Mouse (Mus musculus) gastrocnemius, postnatal 36 days (tissue): ENCODE measurements around the gene Elmsan1. TPM values are rescaled to one million over a fixed set of nuclear protein-coding genes. Genes with fewer than 3 reads are reported as not detected.
"Not testable (repeated sequence)": the region's sequence is repeated elsewhere in the genome, so short reads cannot be mapped to it uniquely, and the experiment has no call there.

Source experiments
- DNase-seq, 2 experiments: peaks; one replicate each; pipeline ENCODE4 v3.0.0; 2022
- intact Hi-C: fragments of 180-260 bp; cut with DNase I; formaldehyde crosslinking; loops from one replicate; pipeline ENCODE4 v1.15.1; 2025
- long read RNA-seq, 2 experiments: library from polyadenylated mRNA; stranded (forward); transcript quantifications; one replicate each; pipeline ENCODE4 v2.0.0; 2021
- total RNA-seq, 2 experiments: library from RNA; stranded (reverse); gene quantifications; 2 replicates each; pipeline ENCODE4 v1.2.3; 2021

The Elmsan1 gene
- 10 to 100 TPM in 1 of 2 experiments, 1 to 10 TPM in 1; 6.5 to 10.4 TPM for total RNA-seq
- long read RNA-seq, experiment 1, partial matches to known transcripts: 0 of 1 reads
- long read RNA-seq, experiment 1, other reads (novel, unspliced or antisense): 1 of 1 reads
- long read RNA-seq, experiment 2, partial matches to known transcripts: 1 of 6 reads
- long read RNA-seq, experiment 2, other reads (novel, unspliced or antisense): 5 of 6 reads

- intact Hi-C loops: loop anchor here (2.0 kb wide), 1 partner anchor 26 kb away; no protein-coding TSS in a partner anchor
- DNase-seq: peak; percentile 67 to 75
Measured at GRCm38 (mm10) chr12:84218289-84219120, at the start of gene Elmsan1. Elmsan1 (minus strand) TSS chr12:84218881.

- DNase-seq: no peak
- intact Hi-C loops: no loop called here
Measured at GRCm38 (mm10) chr12:84267264-84267663, 48.6 kb upstream of the Elmsan1 start.

GRCm38 (mm10) chr12:84260363-84260762, 41.7 kb upstream of the Elmsan1 start:
- intact Hi-C loops: no loop called here
- DNase-seq: no peak

DNA sequence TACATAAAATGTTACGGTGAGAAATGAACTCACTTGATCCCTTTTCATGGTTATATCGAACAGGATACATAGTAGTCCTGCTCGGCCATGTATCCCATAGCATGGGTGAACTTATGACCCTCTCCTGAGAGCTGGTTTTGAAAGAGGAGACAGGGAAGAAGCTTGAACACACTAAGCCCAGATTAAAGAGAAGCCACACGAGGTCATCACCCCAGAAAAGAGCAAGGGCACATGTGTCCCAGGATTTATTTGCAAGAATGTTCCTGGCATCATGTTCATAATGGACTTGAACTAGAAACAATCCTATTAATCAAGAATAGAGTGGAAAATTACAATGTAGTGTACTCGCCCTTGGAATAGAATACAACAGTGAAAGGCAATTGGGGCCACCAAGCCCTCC, 36.2 kb upstream of the Elmsan1 start:
- intact Hi-C loops: no loop called here
- no peak for DNase-seq

GRCm38 (mm10) chr12:84252811-84253210, 34.1 kb upstream of the Elmsan1 start:
- DNase-seq: no peak
- intact Hi-C loops: no loop called here

DNA sequence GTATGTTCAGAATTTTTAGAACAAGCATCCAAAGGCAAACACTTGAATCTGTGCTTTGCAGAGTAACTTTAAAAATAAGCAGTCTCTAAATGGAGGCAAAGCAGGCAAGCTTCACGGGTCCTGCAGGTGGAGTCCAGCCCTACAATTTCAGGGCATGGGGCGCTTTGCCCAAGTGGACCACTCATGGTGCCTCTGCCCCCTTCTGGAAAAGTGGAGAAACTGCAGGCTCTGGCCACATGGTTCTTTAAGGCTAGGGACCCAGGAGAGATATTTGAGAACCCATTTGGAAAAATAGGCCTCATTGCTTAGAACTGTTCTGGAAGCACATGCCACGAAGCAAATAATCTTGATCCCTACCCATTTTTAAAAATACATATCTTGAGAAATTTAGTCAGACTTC, 30.5 kb upstream of the Elmsan1 start:
- DNase-seq: peak; percentile 49 to 71
- intact Hi-C loops: loop anchor here (2.0 kb wide), 1 partner anchor 86 kb away; no protein-coding TSS in a partner anchor

DNA sequence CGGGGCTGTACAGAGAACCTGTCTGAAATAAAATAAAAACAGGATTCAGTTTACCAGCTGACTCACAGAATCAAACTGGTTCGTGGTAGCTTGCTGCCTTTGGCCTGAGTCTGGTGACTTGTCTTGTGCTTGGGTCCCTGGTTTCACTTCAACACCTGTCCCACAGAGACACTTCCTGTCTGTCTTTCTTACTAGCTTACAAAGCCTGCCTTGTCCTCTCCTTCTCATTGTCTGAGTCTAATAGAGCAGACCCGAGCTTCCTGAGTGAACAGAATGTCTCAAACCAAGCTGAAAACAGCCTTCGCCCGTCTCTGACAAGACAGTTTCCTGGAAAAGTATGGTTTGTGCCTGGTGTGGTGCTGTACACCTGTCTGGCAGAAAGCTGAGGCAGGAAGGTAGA, 27.0 kb upstream of the Elmsan1 start:
- no peak for DNase-seq
- intact Hi-C loops: no loop called here

DNA sequence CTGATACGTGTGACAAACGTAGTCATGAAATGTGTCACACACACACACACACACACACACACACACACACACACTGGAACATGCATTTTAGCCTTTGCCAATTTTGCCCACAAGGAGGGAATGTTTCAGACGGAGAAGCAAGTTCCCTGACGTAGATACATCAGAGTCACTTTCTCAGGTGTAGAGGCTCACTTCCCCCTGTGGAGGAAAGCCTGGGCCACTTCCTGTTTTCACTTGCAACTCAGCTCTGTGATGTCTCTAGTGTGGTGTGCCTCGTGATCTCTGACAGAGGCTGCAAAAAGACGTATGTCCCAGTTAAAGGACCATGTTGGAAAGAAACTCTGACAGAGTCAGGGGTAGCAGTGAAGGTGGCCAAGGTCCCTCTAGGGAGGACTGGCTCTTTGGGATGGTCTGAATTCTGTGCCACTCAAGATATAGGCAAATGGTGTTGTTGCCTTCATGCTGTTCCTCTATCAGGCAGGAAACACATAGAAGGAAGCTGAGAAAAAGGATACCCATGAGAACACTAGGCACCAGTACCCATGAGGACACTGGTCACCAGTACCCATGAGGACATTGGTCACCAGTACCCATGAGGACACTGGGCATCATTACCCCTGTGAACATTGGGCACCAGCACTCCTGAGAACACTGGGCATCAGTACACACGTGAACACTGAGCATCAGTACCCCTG, 24.5 kb upstream of the Elmsan1 start:
- intact Hi-C loops: no loop called here
- no peak for DNase-seq

DNA sequence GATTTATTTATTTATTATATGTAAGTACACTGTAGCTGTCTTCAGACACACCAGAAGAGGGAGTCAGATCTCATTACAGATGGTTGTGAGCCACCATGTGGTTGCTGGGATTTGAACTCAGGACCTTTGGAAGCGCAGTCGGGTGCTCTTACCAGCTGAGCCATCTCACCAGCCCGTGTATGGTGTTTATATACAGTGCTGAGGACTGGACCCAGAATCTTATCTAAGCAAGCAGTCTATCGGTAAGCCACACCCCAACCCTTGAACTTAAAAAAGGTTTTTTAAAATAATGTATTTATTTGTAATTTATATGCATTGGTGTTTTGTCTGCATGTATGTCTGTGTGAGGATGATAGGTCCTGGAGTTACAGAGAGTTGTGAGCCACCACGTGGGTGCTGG, 18.4 kb upstream of the Elmsan1 start:
- intact Hi-C loops: not testable (repeated sequence)

GRCm38 (mm10) chr12:84235981-84236752, 17.5 kb upstream of the Elmsan1 start:
- intact Hi-C loops: no loop called here
- no peak for DNase-seq

More for the DNA sequence above, 18.4 kb upstream of the Elmsan1 start:
- not testable (repeated sequence) for DNase-seq

DNA sequence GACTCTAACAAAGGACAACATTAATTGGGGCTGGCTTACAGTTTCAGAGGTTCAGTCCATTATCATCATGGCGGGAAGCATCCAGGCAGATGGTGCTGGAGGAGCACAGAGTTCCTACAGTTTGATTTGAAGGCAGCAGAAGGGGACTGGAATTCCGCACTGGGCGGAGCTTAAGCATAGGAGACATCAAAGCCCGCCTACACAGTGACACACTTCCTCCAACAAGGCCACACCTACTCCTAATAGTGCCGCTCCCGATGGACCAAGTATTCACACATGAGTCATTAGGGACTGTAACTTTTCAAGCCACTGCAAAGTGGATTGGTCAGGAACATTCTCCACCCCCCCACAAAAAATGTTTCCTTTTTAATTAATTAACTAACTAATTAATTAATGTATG, 16.9 kb upstream of the Elmsan1 start:
- intact Hi-C loops: no loop called here
- no peak for DNase-seq

DNA sequence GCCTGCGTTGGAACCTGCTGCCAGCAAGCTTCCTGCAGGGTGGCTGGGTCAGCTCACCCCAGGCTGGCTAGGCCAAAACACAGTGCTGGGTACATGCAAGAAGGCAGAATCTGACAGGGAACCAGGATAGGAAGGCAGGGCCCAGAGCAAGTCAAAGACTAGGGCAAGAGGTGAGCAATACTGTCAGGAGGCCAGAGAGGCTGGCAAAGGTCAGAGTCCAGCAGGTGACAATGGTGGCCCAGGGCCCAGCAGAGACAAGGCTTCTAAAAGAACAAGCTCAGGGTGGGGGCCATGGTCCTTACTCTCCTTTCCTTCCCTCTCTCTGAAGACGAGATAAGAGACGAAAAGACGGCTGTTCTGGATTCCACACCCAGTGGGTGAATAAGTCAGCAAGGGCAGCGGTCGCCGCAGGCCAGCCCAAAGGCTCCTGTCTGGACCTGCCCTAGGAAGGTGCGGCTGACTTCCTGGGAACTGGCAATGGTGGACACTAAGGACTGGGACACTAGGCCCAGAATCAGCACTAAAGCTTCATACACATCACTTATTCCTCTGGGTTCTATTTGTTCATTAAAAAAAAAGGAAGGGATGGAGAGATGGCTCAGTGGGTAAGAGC, 14.9 kb upstream of the Elmsan1 start:
- no peak for DNase-seq
- intact Hi-C loops: no loop called here

GRCm38 (mm10) chr12:84226117-84226840, 7.6 kb upstream of the Elmsan1 start:
- intact Hi-C loops: no loop called here
- no peak for DNase-seq

DNA sequence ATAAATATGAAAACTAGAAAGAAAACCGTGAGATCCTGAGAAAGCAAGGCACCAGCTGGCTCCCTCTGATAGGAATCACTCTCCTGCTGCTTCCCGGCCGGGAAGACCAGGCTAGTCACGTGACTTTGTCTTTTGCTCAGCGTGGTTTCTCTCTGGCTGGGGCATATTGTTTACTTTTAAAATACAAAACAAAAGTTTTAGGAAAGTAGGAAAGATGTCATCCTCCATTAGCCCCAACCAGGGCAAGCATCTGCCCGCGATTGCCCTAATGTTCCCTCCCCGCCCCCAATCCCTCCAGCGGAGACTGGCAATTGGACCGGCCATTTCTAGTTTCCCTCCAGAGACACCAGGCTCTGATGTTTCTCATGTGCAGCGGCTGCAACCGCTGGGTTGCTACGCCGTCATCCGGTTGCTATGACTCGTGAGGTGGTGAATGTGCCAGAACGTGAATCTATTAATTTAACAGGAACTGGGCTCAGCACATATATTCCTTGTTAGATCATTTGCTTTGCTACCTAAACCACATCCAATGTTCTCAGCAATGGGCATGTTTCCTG, 3.8 kb upstream of the Elmsan1 start:
- intact Hi-C loops: no loop called here

DNA sequence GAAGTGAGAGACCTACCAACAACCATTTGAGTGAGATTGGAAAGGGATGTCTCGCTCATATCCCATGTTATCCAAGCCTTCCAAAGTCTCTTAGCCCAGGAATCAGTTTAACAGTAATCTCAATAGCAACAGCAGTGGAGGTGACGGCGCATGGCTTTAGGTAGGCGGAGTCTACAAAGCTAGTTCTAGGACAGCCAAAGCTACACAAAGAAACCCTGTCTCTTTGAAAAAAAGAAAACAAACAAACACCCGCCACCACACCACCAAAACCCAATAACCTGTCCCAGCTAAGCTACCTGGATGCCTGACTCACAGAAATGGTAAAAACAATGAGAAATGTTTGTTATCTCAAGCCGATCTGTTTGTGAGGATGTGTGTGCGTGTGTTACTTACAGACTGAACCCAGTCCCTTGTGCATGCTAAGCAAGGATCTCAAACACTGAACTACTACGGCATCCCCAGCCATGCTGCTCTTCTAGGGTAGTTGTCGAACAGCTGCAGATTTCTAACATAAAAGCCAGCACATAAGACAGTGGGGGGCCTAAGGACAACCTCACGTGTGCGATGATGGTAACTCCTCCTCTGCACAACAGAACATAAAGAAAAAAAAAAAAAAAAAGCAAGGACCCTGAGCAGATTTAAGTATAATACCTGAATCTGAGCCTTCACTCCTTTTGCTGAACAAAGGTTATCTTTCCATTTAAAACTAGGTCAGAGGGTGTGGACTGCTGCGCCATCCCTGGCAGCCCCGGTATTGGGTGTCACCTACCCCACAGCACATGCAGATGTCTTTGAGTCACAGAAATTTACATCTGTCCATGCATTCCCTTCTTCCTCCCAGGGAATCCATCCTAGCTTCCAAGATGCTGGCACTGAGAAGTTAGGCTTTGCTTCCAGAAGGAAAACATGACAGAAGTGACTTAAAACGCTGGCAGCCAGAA, 2.5 kb upstream of the Elmsan1 start:
- intact Hi-C loops: no loop called here
- no peak for DNase-seq

More for the DNA sequence above, 3.8 kb upstream of the Elmsan1 start:
- peak; percentile 23 to 61 for DNase-seq

DNA sequence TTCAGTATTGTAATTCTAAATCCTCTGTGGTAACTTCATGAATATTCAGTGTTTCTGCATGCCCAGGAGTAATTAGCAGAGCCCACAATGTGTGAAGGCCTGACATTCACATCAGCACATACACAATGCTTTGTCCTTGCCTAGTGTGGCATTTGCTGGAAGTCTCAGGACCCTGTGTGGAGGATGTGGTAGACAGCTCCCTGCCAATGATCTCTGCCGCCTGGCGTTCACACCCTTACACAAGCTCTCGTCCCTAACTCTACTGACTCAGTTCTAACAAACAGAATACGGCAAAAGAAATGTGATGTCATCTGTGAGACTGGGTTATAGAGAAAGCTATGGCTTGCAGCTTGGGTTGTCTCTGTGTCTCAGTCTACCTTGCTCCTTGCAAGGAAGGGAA, 1.8 kb upstream of the Elmsan1 start:
- no peak for DNase-seq

DNA sequence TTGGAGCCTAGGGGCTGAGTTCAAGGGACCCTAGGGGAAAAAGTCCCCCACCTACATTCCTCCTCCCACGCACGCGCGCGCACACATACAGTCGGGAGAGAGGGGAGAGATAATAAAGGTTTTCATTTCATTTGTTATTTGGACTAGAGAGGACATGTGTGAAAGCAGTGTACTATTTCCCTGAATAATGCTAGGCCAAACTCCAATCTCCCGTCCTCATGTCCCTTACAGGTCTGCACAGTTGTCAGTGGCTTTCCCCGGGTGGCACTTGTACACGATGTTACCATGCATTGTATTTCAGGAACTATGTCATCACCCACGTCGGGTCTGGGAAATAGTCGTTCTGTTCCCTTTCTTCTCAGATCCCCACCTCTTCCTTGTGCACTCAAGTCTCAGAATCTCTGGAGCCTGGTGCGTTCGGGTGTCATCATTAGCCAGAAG, 460 bp upstream of the Elmsan1 start:
- intact Hi-C loops: loop anchor here (2.0 kb wide), 1 partner anchor 26 kb away; no protein-coding TSS in a partner anchor
- no peak for DNase-seq

More for the DNA sequence above, 1.8 kb upstream of the Elmsan1 start:
- intact Hi-C loops: no loop called here
